Mouse (Mus musculus): ENCODE results near the gene Cel.
"Not testable (repeated sequence)": the region's sequence is repeated elsewhere in the genome, so short reads cannot be mapped to it uniquely, and the experiment has no call there.

GRCm38 (mm10) chr2:28511600-28511999 is 51.6 kb downstream of the Cel start:
- TF ChIP-seq CTCF (IDR thresholded peaks at IDR 0.05; ENCODE audit: borderline replicate concordance, insufficient read depth, low read depth, low read length); POLR2A (IDR thresholded peaks at IDR 0.05; ENCODE audit: borderline replicate concordance, insufficient read depth, low read length): not testable (repeated sequence)
